Mouse (Mus musculus) spleen, adult 12 weeks (tissue): ENCODE results near the gene Actl11.

Experiments used
- DNase-seq: peaks from one replicate; pipeline ENCODE4 v3.0.0; 2022; ENCODE audit warnings: low spot score

Gene Actl11

DNA sequence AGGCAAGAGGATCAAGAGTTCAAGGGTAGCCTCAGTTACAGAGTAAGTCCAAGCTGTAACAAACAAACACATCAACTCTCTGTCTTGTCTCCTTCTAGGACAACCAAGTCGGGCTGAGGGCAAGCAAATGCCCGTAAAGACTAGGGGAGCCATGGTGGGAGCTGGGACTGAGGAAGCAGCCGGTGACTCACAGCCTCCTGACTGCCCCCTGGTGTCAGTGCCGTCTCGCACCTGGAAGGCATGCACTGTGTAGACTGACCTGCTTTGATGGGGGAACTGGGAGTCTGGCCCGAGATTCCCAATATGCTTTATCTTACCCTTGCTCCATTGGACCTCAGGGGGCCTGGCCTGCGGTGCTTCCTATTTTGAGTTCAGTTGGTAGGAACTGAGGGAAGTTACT, 5.2 kb upstream of the Actl11 start:
- no peak for DNase-seq

DNA sequence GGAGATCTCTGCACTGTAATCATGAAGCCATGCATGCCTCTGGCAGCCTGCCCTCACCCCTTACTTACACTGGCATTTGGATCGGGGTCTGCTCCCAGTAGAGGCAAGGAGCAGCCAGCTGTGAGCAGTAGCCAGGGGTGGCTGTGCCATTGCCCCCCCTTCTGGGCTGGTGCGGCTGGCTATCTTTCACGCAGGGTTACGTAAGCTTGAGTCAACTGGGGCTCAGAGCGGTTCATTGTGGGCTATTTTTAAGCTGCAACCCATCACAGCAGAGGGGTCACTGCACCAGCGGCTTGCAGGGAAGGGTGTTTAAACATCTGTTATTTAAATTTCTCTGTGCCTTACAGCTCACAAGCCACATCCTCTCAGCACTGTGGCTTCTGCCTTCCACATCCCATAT, 4.3 kb upstream of the Actl11 start:
- no peak for DNase-seq

DNA sequence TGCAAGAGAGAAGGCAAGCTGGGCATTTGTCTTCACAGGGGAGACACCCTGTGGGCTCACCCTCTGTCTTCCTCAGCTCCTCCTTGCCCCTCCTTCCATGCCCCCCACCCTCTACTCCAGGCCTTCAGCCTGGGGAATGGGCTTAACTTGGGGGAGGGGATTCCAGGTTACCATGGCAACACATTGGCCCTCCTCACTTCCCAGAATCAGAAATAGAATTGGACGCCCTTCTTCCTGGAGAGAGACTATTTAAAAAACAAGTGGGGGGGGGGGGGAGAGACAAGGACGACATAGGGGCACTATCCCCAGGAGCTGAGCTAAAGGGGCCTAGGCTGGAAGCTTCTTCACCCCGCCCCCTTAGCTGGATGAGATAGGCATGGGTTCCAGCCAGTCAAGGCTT, 3.0 kb upstream of the Actl11 start:
- DNase-seq = no peak

- no peak for DNase-seq
These were observed 1.3 kb upstream of the Actl11 start for GRCm38 (mm10) chr9:107926920-107927420.

GRCm38 (mm10) chr9:107927749-107928148, 520 bp upstream of the Actl11 start:
- DNase-seq = no peak

- DNase-seq = no peak
These were observed 4.0 kb downstream of the Actl11 start for GRCm38 (mm10) chr9:107932221-107932620.

- DNase-seq = no peak
These were observed 5.9 kb downstream of the Actl11 start for GRCm38 (mm10) chr9:107934146-107934545.

GRCm38 (mm10) chr9:107935374-107935773, 7.1 kb downstream of the Actl11 start, which contains the start of gene Camkv:
Camkv (plus strand) TSS chr9:107935674.
- DNase-seq = no peak

DNA sequence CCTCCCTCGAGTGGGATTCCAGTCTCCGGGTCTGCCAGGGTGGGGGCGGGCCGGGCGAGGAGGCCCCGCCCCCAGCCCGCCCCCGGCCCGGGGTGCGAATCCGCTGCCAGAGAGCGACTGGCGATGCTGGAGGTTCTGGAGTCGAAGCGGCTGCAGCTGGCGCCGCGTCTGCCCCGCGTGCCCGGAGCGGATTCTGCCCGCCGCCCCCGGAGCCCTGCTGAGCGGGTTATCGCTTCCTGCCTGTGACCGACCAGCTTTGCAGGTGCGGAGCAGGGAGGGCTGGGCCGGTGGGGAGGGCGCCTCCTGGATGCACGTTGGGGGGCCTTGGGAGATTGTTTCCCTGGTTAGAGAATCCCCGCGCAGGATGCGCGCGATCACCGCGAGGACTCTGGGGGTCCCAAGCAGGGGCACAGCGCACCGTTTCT, 7.5 kb downstream of the Actl11 start:
- DNase-seq = no peak

GRCm38 (mm10) chr9:107936215-107936822, 8.1 kb downstream of the Actl11 start:
- no peak for DNase-seq

GRCm38 (mm10) chr9:107936831-107937230, 8.6 kb downstream of the Actl11 start:
- no peak for DNase-seq

GRCm38 (mm10) chr9:107947241-107948194, 19.2 kb downstream of the Actl11 start:
- peak; percentile 33 for DNase-seq

GRCm38 (mm10) chr9:107949184-107949921, 21.1 kb downstream of the Actl11 start:
- no peak for DNase-seq

DNA sequence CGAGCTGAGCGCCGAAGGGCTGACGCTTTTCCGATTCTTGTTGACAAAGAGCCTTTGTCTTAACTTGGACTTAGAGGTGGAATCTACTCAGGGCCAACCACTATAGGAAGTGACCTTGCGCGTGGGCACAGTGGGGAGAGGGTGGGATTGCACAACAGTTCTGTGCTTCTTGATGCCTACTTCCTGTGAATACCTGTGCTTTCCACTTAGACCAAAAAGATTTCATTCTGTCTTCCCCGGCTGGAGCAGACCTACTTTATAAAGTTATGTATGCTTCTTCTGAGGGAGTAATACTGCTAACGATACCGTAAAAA, 21.6 kb downstream of the Actl11 start, which contains the start of gene Traip:
Gene Traip (plus strand): TSS at position 215 of the 314 bp plus-strand sequence.
- no peak for DNase-seq

GRCm38 (mm10) chr9:107950460-107951355, 22.4 kb downstream of the Actl11 start:
- DNase-seq = peak; percentile 81

GRCm38 (mm10) chr9:107955613-107956289, 27.5 kb downstream of the Actl11 start:
- DNase-seq = no peak

GRCm38 (mm10) chr9:107957141-107957540, 28.9 kb downstream of the Actl11 start:
- DNase-seq = no peak

- DNase-seq = no peak
These were observed 31.6 kb downstream of the Actl11 start for GRCm38 (mm10) chr9:107959896-107960295.

- DNase-seq = no peak
These were observed 32.7 kb downstream of the Actl11 start for GRCm38 (mm10) chr9:107960928-107961327.

DNA sequence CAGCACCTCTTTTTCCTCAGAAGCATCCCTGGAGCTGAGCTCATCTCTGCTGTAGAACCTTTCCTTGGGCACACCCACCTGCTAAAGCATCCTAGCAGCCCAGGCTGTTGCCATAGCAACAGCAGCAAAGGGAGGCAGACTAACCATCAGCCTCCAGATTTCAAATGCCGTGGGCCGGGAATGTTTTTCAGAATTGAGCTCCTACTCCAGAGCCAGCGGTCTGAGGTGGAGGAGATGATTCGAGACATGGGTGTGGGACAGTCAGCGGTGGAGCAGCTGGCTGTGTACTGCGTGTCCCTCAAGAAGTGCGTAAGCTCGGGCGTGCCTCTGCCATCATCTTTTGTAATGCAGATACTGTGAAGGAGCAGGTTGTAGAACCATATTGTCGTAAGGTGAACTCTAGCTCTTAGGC, 33.1 kb downstream of the Actl11 start:
- DNase-seq = no peak

DNA sequence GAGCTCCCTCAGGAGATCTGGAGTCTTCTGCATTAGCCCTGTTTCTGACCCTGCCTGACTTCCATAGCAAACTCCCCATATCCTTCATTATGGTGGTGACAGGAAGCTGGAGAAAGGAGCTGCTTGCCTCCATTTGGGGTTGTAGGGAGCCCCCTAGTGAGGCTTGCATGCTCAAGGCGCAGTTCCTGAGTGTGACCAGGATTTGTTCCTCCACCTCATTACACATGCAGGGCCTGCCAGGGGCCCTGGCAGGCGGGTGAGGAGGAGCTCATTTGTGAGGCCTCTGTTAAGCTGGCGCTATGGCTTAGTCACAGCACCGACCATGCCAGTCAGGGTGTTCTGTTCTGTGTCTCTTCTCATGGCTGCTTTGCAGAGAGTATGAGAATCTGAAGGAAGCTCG, 33.6 kb downstream of the Actl11 start:
- no peak for DNase-seq
